Mouse (Mus musculus) olfactory bulb, adult 2 months (tissue): ENCODE measurements at regions not wholly inside any gene's neighbourhood (a gene's known extent, or its start where the extent isn't known, plus 50 kb on each side); places are given as distances from the start of the nearest gene placed in this dataset.

Experiments used
- CTCF ChIP-seq: fragments of 200-500 bp; IDR thresholded peaks from 2 replicates; pipeline ENCODE4 v1.5.1; 2012; ENCODE audit warnings: low read depth, mild to moderate bottlenecking, low read length, moderate library complexity; ENCODE audit not compliant: insufficient read depth
- POLR2A ChIP-seq: fragments of 200-500 bp; IDR thresholded peaks from 2 replicates; pipeline ENCODE4 v1.6.1; 2012; ENCODE audit warnings: mild to moderate bottlenecking, low read depth, low read length, moderate library complexity; ENCODE audit not compliant: insufficient read depth

DNA sequence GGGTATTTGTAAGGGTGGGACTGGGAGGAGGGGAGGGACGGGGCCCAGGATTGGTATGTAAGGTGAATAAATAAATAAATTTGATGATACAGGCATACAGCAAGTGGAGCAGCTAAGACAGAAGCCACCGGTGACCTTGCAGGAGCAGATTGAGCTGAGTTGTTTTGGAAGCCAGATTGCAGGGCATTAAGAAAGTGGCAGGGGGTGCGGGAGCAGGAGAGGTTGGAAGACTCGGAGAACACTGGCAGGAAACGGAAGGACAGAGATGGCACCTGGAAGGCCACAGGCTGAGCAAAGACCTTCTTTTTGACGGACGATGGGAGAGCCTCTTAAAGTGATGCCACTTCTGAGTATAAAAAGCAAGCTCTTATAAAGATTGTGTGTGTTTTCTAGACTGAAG is 94.3 kb downstream of the Ephb3 start:
- TF ChIP-seq CTCF (no peak), POLR2A (no peak)
